Mouse (Mus musculus) testis, adult 2 months (tissue): ENCODE measurements around the gene Ifit1bl2. TPM values are rescaled to one million over a fixed set of nuclear protein-coding genes. Genes with fewer than 3 reads are reported as not detected.
"Not testable (repeated sequence)": the region's sequence is repeated elsewhere in the genome, so short reads cannot be mapped to it uniquely, and the experiment has no call there.

Source experiments
- H3K27ac ChIP-seq: fragments of 200-500 bp; 2 replicates; pipeline ENCODE4 v1.5.1; 2012; ENCODE audit warnings: low read depth, low read length; ENCODE audit not compliant: control insufficient read depth, insufficient read depth
- H3K27me3 ChIP-seq: fragments of 200-500 bp; 2 replicates; pipeline ENCODE4 v1.6.1; 2012; ENCODE audit warnings: mild to moderate bottlenecking, low read length, moderate library complexity; ENCODE audit not compliant: control insufficient read depth, insufficient read depth
- H3K36me3 ChIP-seq: fragments of 200-500 bp; 2 replicates; pipeline ENCODE4 v1.6.1; 2012; ENCODE audit warnings: mild to moderate bottlenecking, low read length; ENCODE audit not compliant: control insufficient read depth, insufficient read depth
- H3K4me1 ChIP-seq: fragments of 200-500 bp; 2 replicates; pipeline ENCODE4 v1.6.1; 2012; ENCODE audit warnings: low read length; ENCODE audit not compliant: control insufficient read depth, insufficient read depth
- H3K4me3 ChIP-seq: fragments of 200-500 bp; 2 replicates; pipeline ENCODE4 v1.5.1; 2012; ENCODE audit warnings: low read depth, mild to moderate bottlenecking, low read length, moderate library complexity, mixed read lengths; ENCODE audit not compliant: control insufficient read depth
- CTCF ChIP-seq: fragments of 200-500 bp; IDR thresholded peaks from 2 replicates; pipeline ENCODE4 v1.5.1; 2012; ENCODE audit warnings: low read depth, mild to moderate bottlenecking, inconsistent platforms, low read length, moderate library complexity; ENCODE audit not compliant: control insufficient read depth, insufficient read depth, insufficient replicate concordance
- POLR2A ChIP-seq: fragments of 200-500 bp; IDR thresholded peaks from 2 replicates; pipeline ENCODE4 v1.6.1; 2012; ENCODE audit warnings: low read depth, mild to moderate bottlenecking, inconsistent platforms, low read length, moderate library complexity; ENCODE audit not compliant: control insufficient read depth
- polyA plus RNA-seq: library from polyadenylated mRNA; depleted of rRNA; stranded (reverse); fragments of >200 nt; gene quantifications from 2 replicates; pipeline ENCODE4 v1.2.3, GENCODE M21; 2012; rRNA removed

Gene Ifit1bl2
- polyA plus RNA-seq, 1 experiment, result not detected

DNA sequence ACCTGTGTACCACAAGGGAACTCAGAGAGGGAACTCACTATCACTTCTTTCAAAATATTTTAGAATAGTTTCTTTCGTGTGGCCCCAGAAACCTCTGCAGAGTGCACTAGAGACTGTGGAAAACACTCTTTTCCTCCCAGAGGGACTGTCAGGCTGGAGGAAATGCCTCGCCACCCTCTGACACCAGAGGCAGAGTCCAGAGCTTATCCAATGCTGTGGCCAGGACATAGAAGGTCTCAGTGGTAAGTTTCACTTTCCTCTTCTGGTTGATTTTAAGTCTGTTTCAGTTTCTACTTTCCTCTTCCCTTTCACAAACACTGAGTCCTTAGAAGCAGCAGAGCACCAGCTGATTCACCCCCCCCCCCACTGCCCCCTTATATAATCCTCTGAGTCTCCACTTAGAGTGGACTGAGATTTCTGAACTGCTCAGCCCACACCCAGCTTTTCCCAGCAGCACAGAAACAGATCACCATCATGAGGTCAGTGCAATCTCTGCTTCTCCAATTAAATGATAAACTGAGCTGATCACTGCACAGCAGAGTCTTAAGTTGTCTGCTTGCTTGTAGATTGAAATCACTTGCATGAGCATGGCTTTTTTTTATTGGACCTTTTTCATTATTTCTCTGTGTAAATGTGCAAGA lies 57.3 kb downstream of the Ifit1bl2 start, which contains the start of gene Ifit3:
TSS of gene Ifit3 (plus strand) at position 406 of the 641 bp plus-strand sequence.
- H3K4me1 ChIP-seq, H3K4me3 ChIP-seq, H3K36me3 ChIP-seq, H3K27ac ChIP-seq, H3K27me3 ChIP-seq: not testable (repeated sequence)

DNA sequence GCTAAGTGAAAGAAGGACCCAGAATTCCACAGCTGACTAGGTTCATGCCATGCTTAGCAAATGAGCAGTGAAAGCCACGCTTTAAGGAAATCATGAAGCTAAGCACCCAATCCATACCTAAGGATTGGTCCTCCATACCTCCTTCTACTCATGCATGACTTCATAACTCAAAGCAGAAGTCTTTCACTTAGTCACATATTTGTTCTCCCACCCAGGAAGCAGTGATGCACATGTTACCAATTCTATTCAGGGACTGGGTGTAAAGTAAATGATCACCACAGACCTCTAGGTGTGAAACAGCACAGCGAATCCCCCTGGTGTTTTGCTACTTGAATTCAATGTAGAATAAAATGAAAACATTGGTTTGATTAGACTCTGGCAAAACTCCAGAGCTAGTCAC lies 57.8 kb downstream of the Ifit1bl2 start:
- H3K27me3 ChIP-seq, H3K4me1 ChIP-seq, H3K36me3 ChIP-seq, H3K4me3 ChIP-seq, H3K27ac ChIP-seq: not testable (repeated sequence)

DNA sequence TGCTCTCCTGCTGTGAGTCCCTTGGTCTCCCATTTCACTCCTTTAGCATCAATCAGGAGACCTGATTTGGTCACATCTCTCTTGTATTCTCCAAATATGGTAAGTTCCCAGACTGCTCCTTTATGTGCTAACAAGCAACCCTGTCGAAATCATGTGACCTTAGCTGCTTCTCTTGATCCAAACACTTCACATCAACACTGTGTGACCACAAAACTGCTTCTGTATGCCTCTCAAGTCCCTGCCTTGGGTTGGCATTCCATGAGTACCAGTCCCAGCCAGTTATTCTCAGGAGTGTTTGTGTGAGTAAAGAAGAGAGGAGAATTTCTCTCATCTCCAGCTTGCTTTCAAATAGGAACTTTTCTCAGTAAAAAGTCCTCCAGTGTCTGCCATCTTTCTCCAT lies 63.4 kb downstream of the Ifit1bl2 start:
- no peak overlapping the region for H3K4me3 ChIP-seq
- H3K36me3 ChIP-seq, result no peaks in the 10 kb centered on the region
- no peaks in the 10 kb centered on the region for H3K27me3 ChIP-seq
- H3K4me1 ChIP-seq, result no peaks in the 10 kb centered on the region
- TF ChIP-seq POLR2A (no peak), CTCF (no peak)
- no peak overlapping the region for H3K27ac ChIP-seq

DNA sequence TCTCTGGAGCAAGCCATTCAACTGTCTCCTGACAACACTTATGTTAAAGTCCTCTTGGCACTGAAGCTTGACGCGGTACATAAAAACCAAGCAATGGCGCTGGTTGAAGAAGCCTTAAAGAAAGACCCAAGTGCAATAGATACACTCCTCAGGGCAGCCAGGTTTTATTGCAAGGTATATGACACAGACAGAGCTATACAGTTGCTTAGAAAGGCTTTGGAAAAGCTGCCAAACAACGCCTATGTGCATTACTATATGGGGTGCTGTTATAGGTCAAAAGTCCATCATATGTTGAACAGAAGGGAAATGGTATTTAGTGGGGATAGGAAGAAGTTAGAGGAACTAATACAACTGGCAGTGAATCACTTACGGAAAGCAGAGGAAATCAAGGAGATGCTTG lies 66.9 kb downstream of the Ifit1bl2 start:
- Histone ChIP-seq H3K27ac (no peak overlapping the region), H3K4me3 (no peak overlapping the region), H3K36me3 (no peaks in the 10 kb centered on the region), H3K4me1 (no peaks in the 10 kb centered on the region), H3K27me3 (no peaks in the 10 kb centered on the region)
- TF ChIP-seq CTCF, result no peak
- no peak for TF ChIP-seq POLR2A

DNA sequence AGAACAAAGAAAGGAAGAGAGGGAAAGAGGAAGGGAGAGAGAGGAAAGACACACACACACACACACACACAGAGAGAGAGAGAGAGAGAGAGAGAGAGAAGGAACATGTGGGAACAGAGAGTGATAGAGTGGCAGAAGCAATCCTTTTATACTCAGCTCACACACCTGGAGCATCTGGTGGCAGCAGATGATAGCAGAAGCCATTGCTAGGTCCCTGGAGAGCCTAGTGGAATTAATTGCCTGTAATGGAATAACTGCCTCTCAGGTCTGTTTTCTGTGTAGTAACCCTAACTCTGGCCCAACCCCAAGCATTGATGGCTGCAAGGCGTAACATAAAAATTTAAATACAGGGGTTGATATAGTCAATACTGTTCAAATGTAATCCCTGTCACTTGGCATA lies 69.5 kb downstream of the Ifit1bl2 start:
- H3K27ac ChIP-seq, result no peak overlapping the region
- H3K27me3 ChIP-seq, result no peaks in the 10 kb centered on the region
- no peaks in the 10 kb centered on the region for H3K36me3 ChIP-seq
- TF ChIP-seq POLR2A, result no peak
- H3K4me3 ChIP-seq, result no peak overlapping the region
- peaks cover 2% of the 10 kb centered on the region; the same call in 1 of the 2 replicates for H3K4me1 ChIP-seq

DNA sequence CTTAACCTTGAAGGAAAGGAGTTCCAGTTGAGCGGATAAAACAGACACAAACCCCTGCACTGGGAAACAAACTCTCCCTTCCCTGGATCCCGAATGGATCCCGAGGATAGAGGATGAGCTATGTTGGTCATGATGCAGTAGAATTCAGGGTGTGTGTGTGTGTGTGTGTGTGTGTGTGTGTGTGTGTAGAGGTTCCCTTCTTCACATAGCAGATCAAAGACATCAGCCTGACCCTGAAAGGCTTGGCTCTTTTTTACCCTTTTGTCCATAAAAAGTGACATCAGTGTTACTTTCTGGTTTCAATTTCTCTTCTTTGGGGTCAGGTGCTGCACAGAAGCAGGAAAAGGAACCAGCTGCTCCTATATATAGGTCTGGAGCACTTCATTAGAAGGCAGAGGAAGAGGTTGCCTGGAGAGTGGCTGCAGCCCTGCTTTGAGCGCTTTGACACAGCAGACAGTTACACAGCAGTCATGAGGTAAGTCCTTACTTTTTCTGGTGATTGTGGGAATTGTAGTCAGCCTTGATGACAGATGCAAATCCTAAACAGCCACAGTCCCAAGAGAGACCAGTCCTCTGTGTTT lies 70.6 kb downstream of the Ifit1bl2 start:
- no peaks in the 10 kb centered on the region for H3K27me3 ChIP-seq
- H3K27ac ChIP-seq, result no peak overlapping the region
- peaks cover 2% of the 10 kb centered on the region; the same call in 1 of the 2 replicates for H3K4me1 ChIP-seq
- TF ChIP-seq POLR2A, result no peak
- TF ChIP-seq CTCF, result no peak
- no peaks in the 10 kb centered on the region for H3K36me3 ChIP-seq
- H3K4me3 ChIP-seq, result no peak overlapping the region

DNA sequence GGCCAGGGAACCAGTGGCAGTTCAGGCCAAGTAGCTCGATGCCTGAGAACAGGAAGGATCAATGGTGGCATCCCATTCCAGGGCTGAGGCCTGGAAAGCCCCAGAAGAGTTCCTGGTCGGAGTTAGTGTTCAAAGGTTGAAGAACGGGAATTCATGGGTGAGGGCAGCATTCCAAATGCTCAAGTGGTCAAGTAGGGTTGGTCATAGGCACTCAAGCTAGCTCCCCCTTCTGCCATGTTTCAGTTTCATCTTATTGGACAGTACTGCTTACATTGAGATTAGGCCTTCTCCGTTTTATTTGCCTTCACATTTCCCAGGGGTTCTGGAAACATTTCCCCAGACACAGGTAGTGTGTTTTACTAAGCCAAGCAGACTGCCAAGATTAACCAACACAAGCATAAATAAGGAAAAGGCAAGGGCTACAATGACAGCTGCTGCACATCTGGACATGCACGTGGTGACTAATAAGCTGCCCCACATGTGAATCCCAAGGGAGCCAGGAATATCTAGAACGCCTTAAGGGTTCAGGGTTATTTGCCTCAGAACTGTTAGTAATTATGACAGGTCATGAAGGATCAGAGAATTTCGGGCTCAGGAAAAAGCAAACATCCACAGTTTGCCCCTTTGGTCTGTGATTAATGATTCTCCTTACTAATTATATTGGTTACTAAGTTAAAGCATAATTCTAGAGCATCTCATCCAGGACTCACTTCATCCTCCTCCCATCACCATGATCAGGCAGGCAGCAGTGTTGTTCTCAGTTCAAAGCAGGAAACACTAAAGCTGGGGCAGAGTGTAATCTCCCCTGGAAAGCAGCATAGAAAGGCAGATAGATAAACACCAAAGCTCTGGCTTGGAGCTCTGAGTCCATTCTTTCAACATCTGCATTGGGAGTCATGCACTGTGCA lies 71.3 kb downstream of the Ifit1bl2 start:
- Histone ChIP-seq H3K27me3 (no peaks in the 10 kb centered on the region), H3K4me1 (peaks cover 2% of the 10 kb centered on the region; the same call in 1 of the 2 replicates), H3K27ac (no peak overlapping the region), H3K4me3 (no peak overlapping the region), H3K36me3 (no peaks in the 10 kb centered on the region)
- no peak for TF ChIP-seq CTCF

Other genes with a start within 250 kb of the Ifit1bl2 start
- gene Ch25h, start 165.6 kb downstream of the Ifit1bl2 start, polyA plus RNA-seq, result 0.35 and 11.4 TPM in 2 replicates
- gene Lipa, start 113.3 kb downstream of the Ifit1bl2 start, polyA plus RNA-seq, result 3.0 and 3.8 TPM in 2 replicates
- gene Ifit2, start 90.0 kb downstream of the Ifit1bl2 start, polyA plus RNA-seq, result 0.05 and 0.14 TPM in 2 replicates
- 0.30 and 0.37 TPM in 2 replicates for gene Ifit3, start 57.2 kb downstream of the Ifit1bl2 start, polyA plus RNA-seq
- gene Ifit1bl1, start 38.8 kb downstream of the Ifit1bl2 start, polyA plus RNA-seq, result not detected in 2 replicates
- 0.14 TPM in 1 of 2 replicates, not detected in the other for gene Ifit3b, start 32.8 kb downstream of the Ifit1bl2 start, polyA plus RNA-seq
- 0.15 and 0.16 TPM in 2 replicates for gene Ifit1, start 128 bp upstream of the Ifit1bl2 start, polyA plus RNA-seq
- 0.33 and 0.57 TPM in 2 replicates for gene Slc16a12, start 106.5 kb upstream of the Ifit1bl2 start, polyA plus RNA-seq
- 3.1 and 6.4 TPM in 2 replicates for gene Pank1, start 238.7 kb upstream of the Ifit1bl2 start, polyA plus RNA-seq